Mouse (Mus musculus) liver, embryonic 12.5 days (tissue): ENCODE results near the gene Cyp2c37. TPM values are rescaled to one million over a fixed set of nuclear protein-coding genes. Genes with fewer than 3 reads are reported as not detected.
"Not testable (repeated sequence)": the region's sequence is repeated elsewhere in the genome, so short reads cannot be mapped to it uniquely, and the experiment has no call there.

Source experiments
- ATAC-seq: fragments of 200-750 bp; cut with Nextera tagmentation; 2 replicates; pipeline ENCODE4 v1.8.0; 2017; ENCODE audit warnings: moderate number of reproducible peaks, mild to moderate bottlenecking, moderate library complexity
- H3K27ac ChIP-seq: fragments of 300-500 bp; sonication (generic); 2 replicates; pipeline ENCODE4 v1.5.1; 2016; ENCODE audit warnings: mild to moderate bottlenecking
- H3K27me3 ChIP-seq: fragments of 300-500 bp; sonication (generic); replicated peaks from 2 replicates; pipeline ENCODE4 v1.6.1; 2016; ENCODE audit warnings: mild to moderate bottlenecking, moderate library complexity
- H3K36me3 ChIP-seq: fragments of 300-500 bp; sonication (generic); 2 replicates; pipeline ENCODE4 v1.6.1; 2016; ENCODE audit warnings: mild to moderate bottlenecking, moderate library complexity
- H3K4me1 ChIP-seq: fragments of 300-500 bp; sonication (generic); 2 replicates; pipeline ENCODE4 v1.6.1; 2016
- H3K4me2 ChIP-seq: fragments of 300-500 bp; sonication (generic); 2 replicates; pipeline ENCODE4 v1.6.1; 2016; ENCODE audit warnings: mild to moderate bottlenecking, moderate library complexity
- H3K4me3 ChIP-seq: fragments of 300-500 bp; sonication (generic); 2 replicates; pipeline ENCODE4 v1.5.1; 2016; ENCODE audit warnings: mild to moderate bottlenecking, moderate library complexity
- H3K9ac ChIP-seq: fragments of 300-500 bp; sonication (generic); 2 replicates; pipeline ENCODE4 v1.6.1; 2016; ENCODE audit warnings: mild to moderate bottlenecking, moderate library complexity
- H3K9me3 ChIP-seq: fragments of 300-500 bp; sonication (generic); replicated peaks from 2 replicates; pipeline ENCODE4 v1.6.1; 2016; ENCODE audit warnings: mild to moderate bottlenecking, moderate library complexity
- WGBS: fragments of 180-500 bp; shearing (Covaris S2); methylation state at CpG from one replicate; pipeline ENCODE4 v1.1.7; 2016; ENCODE audit not compliant: insufficient replicate concordance; 5-methylcytosine and 5-hydroxymethylcytosine counted together
- polyA plus RNA-seq: library from polyadenylated mRNA; unstranded; fragments of >200 nt; fragmentation: Nextera tagmentation; extraction: Ambion mirVana; gene quantifications from 2 replicates; pipeline ENCODE4 v1.2.1, GENCODE M21; 2016

Gene Cyp2c37
- 0.20 TPM in 1 of 2 replicates, not detected in the other for polyA plus RNA-seq

GRCm38 (mm10) chr19:39992140-39992539 lies at the start of gene Cyp2c37:
Gene Cyp2c37 (plus strand): TSS chr19:39992424.
- WGBS, result 91% methylated on average over 1 of the region's 1 CpGs
- not testable (repeated sequence) for H3K4me1 ChIP-seq, H3K9ac ChIP-seq, H3K4me3 ChIP-seq, ATAC-seq, H3K36me3 ChIP-seq, H3K4me2 ChIP-seq, H3K27me3 ChIP-seq, H3K9me3 ChIP-seq, H3K27ac ChIP-seq

DNA sequence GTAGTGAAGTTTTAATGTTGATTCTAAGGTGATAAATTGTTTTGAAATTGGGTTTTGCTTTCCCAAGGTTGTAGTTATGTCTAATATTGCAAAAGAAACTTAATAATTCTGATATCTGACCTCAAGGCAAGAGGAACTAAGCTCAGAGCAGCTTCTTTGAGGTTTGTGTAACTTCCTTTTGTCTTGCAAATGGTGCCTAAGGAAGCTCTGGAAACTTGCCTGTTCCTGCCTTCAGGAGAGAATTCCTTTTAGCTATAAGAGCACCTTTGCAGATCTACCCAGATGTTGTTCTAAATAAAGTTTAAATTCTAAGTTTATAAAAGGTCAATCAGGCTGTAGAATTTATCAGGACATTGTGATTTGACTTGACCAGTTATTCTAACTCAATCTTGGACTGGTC lies 31.4 kb upstream of the Cyp2c37 start:
- not testable (repeated sequence) for H3K9ac ChIP-seq, H3K4me3 ChIP-seq, ATAC-seq, H3K4me1 ChIP-seq, H3K27ac ChIP-seq, H3K4me2 ChIP-seq, H3K36me3 ChIP-seq, H3K27me3 ChIP-seq, H3K9me3 ChIP-seq

- H3K4me3 ChIP-seq, H3K4me1 ChIP-seq, H3K27me3 ChIP-seq, H3K27ac ChIP-seq, ATAC-seq, H3K9ac ChIP-seq, H3K4me2 ChIP-seq, H3K36me3 ChIP-seq: not testable (repeated sequence)
- 72% methylated on average over 3 of the region's 3 CpGs for WGBS
- 0 out of 2 replicates have a peak, but pooled peaks cover 13% of the 10 kb centered on the region for H3K9me3 ChIP-seq
Measured at GRCm38 (mm10) chr19:39971096-39971495, 21.1 kb upstream of the Cyp2c37 start.

- WGBS, result 44% methylated on average over 2 of the region's 2 CpGs
- H3K27me3 ChIP-seq, result no peaks in the 10 kb centered on the region
- H3K4me1 ChIP-seq, result no peaks in the 10 kb centered on the region
- ATAC-seq, result no peak
- H3K36me3 ChIP-seq, result no peaks in the 10 kb centered on the region
- H3K9ac ChIP-seq, result no peak overlapping the region
- no peak overlapping the region for H3K27ac ChIP-seq
- no peak overlapping the region for H3K4me3 ChIP-seq
- no peak overlapping the region for H3K4me2 ChIP-seq
- no peaks in the 10 kb centered on the region for H3K9me3 ChIP-seq
Measured at GRCm38 (mm10) chr19:39989471-39989870, 2.8 kb upstream of the Cyp2c37 start.

Other genes starting within 250 kb of the Cyp2c37 start
- gene Cyp2c40, start 179.6 kb upstream of the Cyp2c37 start, polyA plus RNA-seq, result 0.12 and 0.63 TPM in 2 replicates
- gene Cyp2c69, start 105.6 kb upstream of the Cyp2c37 start, polyA plus RNA-seq, result not detected in 2 replicates
- gene Cyp2c54, start 81.4 kb downstream of the Cyp2c37 start, polyA plus RNA-seq, result not detected in 2 replicates
- not detected in 2 replicates for gene Cyp2c50, start 97.3 kb downstream of the Cyp2c37 start, polyA plus RNA-seq
- gene Cyp2c70, start 194.9 kb downstream of the Cyp2c37 start, polyA plus RNA-seq, result 5.9 and 6.4 TPM in 2 replicates